Mouse (Mus musculus) kidney, adult 9 months (tissue): ENCODE data around the gene Insrr.
"Not testable (repeated sequence)": the region's sequence is repeated elsewhere in the genome, so short reads cannot be mapped to it uniquely, and the experiment has no call there.

ENCODE experiments used
- DNase-seq: peaks from one replicate; pipeline ENCODE4 v3.0.0; 2022

Insrr gene

DNA sequence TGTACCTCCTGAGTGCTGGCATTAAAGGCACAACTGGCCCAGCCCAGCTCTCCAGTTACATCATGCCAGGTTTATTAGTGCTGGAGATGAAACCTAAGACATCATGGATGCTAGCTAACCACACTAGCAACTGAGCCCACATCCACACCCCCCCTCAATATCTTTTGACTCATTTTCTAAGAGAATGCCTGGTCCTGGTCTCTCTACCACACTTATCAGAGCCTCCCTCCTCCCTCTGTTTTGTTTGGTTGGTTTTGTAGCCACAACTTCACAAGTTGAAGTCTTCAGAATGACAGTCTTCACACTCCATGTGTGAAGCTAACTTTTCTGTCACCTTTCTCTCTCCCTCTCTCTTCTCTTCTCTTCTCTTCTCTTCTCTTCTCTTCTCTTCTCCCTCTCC is 44.1 kb downstream of the Insrr start:
- no peak for DNase-seq

DNA sequence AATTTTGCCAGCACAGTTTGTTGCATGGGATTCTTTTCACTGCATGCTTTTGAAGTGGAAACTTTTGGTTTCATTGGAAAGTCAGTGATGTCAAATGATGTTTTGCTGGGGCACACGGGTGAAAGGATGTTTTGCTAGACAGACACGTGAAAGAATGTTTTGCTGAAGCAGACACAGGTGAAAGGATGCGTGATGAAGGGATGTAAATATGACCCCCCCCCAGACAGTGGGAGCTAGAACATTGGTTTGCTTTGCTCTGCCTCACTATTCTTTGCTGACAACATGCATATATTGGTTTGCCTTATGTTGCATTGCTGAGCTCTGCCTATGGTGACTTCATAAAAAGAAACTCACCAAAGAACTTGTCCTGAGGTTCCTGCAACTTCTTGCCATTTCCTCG is 48.2 kb downstream of the Insrr start:
- DNase-seq: no peak

DNA sequence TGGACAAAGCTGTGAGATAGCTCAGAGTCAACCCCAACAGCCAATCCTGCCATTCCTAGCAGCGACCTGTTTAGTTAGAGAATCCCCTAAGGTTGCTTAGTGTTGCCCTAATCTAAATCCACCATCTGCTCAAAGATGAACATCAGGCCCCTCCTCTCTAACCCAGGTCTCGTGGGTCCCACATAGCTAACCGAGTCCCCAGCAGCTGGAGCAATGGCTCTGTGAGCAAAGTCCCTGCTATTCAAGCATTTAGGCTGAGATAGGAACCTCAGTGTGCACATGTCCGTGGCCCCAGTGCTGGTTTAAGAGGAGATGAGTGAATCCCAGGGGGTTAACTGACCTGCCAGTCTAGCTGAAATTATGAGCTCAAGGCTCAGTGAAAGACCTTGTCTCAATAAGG is 49.4 kb downstream of the Insrr start:
- DNase-seq: no peak

DNA sequence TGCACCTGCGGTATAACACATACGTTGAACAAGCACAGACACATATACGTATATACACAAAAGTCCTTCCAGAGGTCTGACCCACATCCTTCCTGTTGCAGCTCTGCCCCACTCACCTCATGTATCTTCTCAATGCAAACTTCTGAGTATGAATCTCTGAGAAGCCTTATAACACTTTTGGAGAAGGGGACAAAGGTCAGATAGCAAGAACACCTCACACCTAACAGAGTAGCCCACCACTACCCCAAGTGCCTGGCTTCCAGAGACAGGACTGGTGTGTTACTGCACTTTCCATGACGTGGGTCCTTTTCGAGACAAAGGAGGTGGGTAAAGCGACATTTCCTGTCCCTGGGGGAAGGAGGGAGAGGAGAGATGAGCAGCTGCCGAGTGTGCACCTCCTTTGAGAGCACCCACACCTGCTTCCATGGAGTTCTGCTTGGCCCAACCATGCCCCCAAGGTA is 49.9 kb downstream of the Insrr start, which contains the start of gene Sh2d2a:
Gene Sh2d2a (plus strand): TSS at position 106 of the 461 bp plus-strand sequence.
- no peak for DNase-seq

DNA sequence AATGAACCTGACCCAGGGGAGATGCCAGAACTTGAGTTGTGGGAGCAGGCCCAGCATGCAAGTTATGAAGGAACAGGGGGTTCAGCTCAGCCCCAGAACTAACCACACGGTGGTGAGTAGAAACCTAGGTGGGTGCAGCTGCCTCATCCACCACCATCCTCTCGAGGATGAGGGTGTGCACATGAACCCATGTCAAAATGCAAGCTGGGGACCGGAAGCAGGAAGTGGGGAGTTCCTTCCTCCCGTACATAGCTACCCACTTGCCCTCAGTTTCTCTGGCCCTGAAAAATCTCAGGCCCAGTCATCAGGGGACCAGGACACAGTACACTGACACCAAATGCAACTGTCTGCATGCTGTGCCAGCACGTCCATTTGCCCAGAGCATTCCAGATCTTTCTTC is 50.9 kb downstream of the Insrr start:
- no peak for DNase-seq

DNA sequence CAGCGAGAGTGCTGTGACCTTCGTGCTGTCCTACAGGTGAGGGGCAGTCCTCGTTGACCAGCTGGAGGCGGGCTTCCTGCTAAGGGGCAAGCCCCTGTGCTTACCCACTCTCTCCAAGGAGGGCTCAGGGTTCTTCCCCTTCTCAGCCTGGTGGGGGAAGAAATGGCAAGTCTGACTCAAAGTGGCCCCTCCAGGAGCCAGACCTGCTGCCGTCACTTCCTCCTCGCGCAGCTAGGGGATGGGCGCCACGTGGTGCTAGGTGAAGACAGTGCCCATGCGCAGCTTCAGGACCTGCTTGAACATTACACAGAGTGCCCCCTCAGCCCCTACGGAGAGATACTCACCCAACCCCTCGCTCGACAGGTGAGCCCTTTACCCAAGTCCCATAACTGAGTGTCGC is 52.4 kb downstream of the Insrr start:
- no peak for DNase-seq

DNA sequence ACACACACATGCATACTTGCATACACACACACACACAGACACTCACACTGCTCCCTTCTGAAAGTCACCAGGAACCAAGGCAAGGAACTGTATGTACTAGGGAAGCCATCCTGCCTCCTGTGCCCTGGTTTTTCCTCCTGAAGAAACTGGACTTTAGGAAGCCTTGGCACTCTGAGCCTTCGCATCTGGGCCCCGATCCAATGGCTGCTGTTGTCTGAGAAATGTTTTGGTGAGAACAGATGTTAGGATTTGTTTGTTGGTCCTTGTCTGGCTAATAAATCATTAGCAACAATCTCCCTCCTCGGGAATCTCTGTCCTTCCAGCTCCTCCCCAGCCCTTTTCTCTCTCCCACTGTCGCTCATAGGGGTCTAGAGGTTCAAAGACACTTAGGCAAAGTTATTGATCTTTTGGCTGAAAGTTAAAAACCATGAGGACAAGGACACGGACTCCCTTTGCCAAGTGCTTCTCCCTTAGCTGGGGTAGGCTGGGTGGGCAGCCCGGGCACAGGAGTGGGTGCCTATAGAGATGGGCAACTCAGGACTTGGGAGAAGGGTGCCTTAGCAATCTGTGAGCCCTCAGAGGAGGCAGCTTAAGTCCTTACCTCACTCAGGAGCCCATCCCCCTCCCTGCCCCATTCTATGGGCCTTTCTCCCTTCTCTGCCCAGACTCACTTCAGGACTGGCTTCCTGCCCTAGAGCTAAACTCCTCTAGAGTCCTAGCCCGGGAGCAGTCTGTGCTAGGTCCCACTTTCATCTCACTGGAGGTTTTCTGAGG is 58.2 kb downstream of the Insrr start:
- peak; percentile 72 for DNase-seq

DNA sequence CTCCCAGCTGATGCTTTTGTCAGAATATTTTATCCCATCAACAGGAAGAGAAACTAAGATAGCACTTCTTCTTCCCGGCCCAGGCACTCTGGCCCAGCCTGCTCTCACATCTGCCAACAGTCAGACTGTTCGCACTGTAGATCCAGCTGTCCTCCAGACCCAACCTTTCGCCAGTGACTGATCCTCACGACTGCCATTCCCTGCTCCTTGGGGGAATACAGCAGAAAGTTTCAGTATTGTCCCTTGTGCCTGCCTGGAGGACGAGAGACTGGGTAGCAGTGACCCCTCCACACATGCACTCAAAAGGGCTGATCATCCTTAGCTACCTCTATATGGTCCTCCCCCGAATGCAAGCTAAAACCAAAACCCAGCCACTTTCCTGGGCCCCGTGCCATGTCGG is 59.2 kb downstream of the Insrr start:
- DNase-seq: no peak

DNA sequence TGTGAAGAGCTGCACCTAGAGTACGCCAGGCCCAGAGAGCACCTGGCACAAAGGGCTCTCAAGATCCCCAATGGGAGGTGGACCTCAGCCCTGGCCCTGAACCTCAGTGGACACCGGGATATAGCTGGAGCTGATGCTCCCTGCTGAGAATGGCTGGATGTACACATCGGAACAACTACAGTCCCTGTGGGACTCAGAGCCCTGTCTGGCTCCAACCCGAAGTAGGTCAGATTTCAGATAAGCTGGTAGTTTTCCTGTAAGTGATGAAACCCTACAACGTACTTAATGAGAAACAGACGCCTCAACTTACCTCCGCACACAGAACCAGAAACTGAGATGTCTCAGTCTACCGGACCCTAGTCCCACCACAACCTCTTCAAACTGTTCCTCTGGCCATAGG is 60.9 kb downstream of the Insrr start:
- no peak for DNase-seq

DNA sequence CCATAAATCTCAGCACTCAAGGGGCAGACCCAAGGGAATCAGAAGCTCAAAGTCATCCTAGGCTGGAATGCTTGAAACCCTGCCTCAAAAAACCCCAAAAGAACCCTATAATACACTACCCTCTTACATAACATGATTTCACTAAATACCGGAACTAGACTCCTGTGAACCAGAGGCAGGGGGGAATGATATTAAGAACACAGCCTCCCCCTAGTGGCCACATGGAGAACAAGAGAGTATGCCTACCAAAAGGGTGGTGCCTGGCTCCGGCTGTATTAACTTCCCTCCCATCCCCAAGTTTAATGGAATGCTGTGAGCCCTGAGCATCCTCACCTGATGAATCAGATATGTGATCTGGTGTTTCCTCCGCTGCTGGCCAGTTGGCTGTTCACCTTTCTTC is 63.1 kb downstream of the Insrr start:
- peak; percentile 78 for DNase-seq

DNA sequence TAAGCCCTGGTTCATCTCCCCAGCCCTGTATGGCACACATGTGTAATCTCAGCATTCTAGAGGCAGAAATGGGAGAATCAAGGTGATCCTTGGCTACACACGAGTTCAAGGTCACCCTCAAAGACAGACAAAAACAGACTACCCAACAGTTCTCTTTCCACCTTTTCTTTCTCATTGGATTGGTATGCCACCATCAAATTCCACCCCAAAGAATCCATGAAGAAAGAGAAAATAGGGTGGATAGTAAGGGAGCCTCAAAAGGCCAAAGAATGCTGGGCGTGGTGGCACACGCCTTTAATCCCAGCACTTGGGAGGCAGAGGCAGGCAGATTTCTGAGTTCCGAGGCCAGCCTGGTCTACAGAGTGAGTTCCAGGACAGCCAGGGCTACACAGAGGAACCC is 67.4 kb downstream of the Insrr start:
- not testable (repeated sequence) for DNase-seq
